Mouse (Mus musculus): ENCODE measurements around the gene Rtl8a. TPM values are rescaled to one million over a fixed set of nuclear protein-coding genes. Genes with fewer than 3 reads are reported as not detected.
"Not testable (repeated sequence)": the region's sequence is repeated elsewhere in the genome, so short reads cannot be mapped to it uniquely, and the experiment has no call there.

The Rtl8a gene
- 254 TPM in 2 replicates for polyA plus RNA-seq (2014; fragmentation: Nextera tagmentation; extraction: Ambion mirVana)

GRCm38 (mm10) chrX:53642980-53643961 is at the start of gene Rtl8a:
Gene Rtl8a, minus strand, starts transcription at chrX:53643682.
- DNase-seq (ENCODE audit: low spot score) (peak; percentile 81), ATAC-seq (ENCODE audit: low FRiP score) (peak; percentile 95)
- H3K27ac ChIP-seq; H3K9me3 ChIP-seq (ENCODE audit: control insufficient read depth, low read length); H3K36me3 ChIP-seq (replicated peaks; ENCODE audit: control insufficient read depth, insufficient read depth); H3K27me3 ChIP-seq (ENCODE audit: control insufficient read depth, insufficient read depth, low read length); H3K4me1 ChIP-seq (replicated peaks; ENCODE audit: control insufficient read depth, insufficient read depth, low read length): not testable (repeated sequence)
- H3K4me3 ChIP-seq (replicated peaks; ENCODE audit: low read length), result peak within 1 kb of the TSS; percentile 29
- H3K9ac ChIP-seq, result 0 out of 2 replicates have a peak within 1 kb of the TSS, but pooled peaks have one; percentile 31
- 13% methylated on average over 10 of the region's 50 CpGs for WGBS
- H3K4me2 ChIP-seq (replicated peaks), result peak within 1 kb of the TSS; percentile 51

GRCm38 (mm10) chrX:53693141-53693540 is 49.7 kb upstream of the Rtl8a start:
- 79% methylated on average over 2 of the region's 2 CpGs for WGBS
- Histone ChIP-seq H3K9ac (no peak overlapping the region), H3K27me3 (ENCODE audit: control insufficient read depth, insufficient read depth, low read length) (no peaks in the 10 kb centered on the region), H3K4me2 (replicated peaks) (no peak overlapping the region), H3K4me1 (replicated peaks; ENCODE audit: control insufficient read depth, insufficient read depth, low read length) (no peaks in the 10 kb centered on the region), H3K27ac (no peak overlapping the region), H3K9me3 (ENCODE audit: control insufficient read depth, low read length) (no peaks in the 10 kb centered on the region), H3K36me3 (replicated peaks; ENCODE audit: control insufficient read depth, insufficient read depth) (no peaks in the 10 kb centered on the region), H3K4me3 (replicated peaks; ENCODE audit: low read length) (no peak overlapping the region)
- ATAC-seq (ENCODE audit: low FRiP score) (no peak), DNase-seq (ENCODE audit: low spot score) (no peak)

DNA sequence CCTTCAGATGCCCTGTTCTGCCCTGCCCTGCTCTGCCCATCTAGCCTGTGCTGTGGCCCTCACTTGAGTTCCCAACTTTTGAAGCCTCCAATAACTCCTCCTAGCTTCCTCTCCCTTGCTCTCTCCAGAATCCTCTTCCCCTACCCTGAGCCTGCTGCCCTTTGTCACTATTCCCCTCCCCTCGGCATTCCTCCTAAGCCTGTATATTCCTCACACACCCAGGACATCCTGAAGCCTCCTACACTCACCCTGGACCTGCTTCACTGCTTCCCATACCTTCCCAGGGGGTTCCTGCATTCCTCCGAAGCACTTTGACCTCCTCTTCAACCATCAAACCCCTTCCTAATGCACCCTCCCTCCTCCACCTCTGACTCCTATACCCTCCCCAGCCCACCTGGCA is 48.6 kb upstream of the Rtl8a start:
- ATAC-seq (ENCODE audit: low FRiP score), result no peak
- H3K36me3 ChIP-seq (replicated peaks; ENCODE audit: control insufficient read depth, insufficient read depth), result no peaks in the 10 kb centered on the region
- no peak overlapping the region for H3K9ac ChIP-seq
- H3K4me1 ChIP-seq (replicated peaks; ENCODE audit: control insufficient read depth, insufficient read depth, low read length), result no peaks in the 10 kb centered on the region
- no peak for DNase-seq (ENCODE audit: low spot score)
- no peak overlapping the region for H3K27ac ChIP-seq
- H3K27me3 ChIP-seq (ENCODE audit: control insufficient read depth, insufficient read depth, low read length), result no peaks in the 10 kb centered on the region
- H3K4me2 ChIP-seq (replicated peaks), result no peak overlapping the region
- 59% methylated on average over 2 of the region's 2 CpGs for WGBS
- no peaks in the 10 kb centered on the region for H3K9me3 ChIP-seq (ENCODE audit: control insufficient read depth, low read length)
- H3K4me3 ChIP-seq (replicated peaks; ENCODE audit: low read length), result no peak overlapping the region

GRCm38 (mm10) chrX:53684676-53685075 is 41.2 kb upstream of the Rtl8a start:
- not testable (repeated sequence) for H3K4me1 ChIP-seq (replicated peaks; ENCODE audit: control insufficient read depth, insufficient read depth, low read length); H3K9me3 ChIP-seq (ENCODE audit: control insufficient read depth, low read length); H3K4me3 ChIP-seq (replicated peaks; ENCODE audit: low read length); DNase-seq (ENCODE audit: low spot score); H3K4me2 ChIP-seq (replicated peaks); ATAC-seq (ENCODE audit: low FRiP score); H3K27ac ChIP-seq; H3K27me3 ChIP-seq (ENCODE audit: control insufficient read depth, insufficient read depth, low read length); H3K9ac ChIP-seq; H3K36me3 ChIP-seq (replicated peaks; ENCODE audit: control insufficient read depth, insufficient read depth)
- 80% methylated on average over 2 of the region's 4 CpGs for WGBS

- 71% methylated on average over 2 of the region's 3 CpGs for WGBS
- not testable (repeated sequence) for ATAC-seq (ENCODE audit: low FRiP score); H3K4me1 ChIP-seq (replicated peaks; ENCODE audit: control insufficient read depth, insufficient read depth, low read length)
These were observed 39.2 kb upstream of the Rtl8a start for GRCm38 (mm10) chrX:53682650-53683049.

GRCm38 (mm10) chrX:53676943-53677342 is 33.5 kb upstream of the Rtl8a start:
- 5% methylated on average over 1 of the region's 2 CpGs for WGBS
- H3K27me3 ChIP-seq (ENCODE audit: control insufficient read depth, insufficient read depth, low read length); H3K27ac ChIP-seq; DNase-seq (ENCODE audit: low spot score); H3K9me3 ChIP-seq (ENCODE audit: control insufficient read depth, low read length); ATAC-seq (ENCODE audit: low FRiP score); H3K4me3 ChIP-seq (replicated peaks; ENCODE audit: low read length); H3K9ac ChIP-seq; H3K4me2 ChIP-seq (replicated peaks); H3K4me1 ChIP-seq (replicated peaks; ENCODE audit: control insufficient read depth, insufficient read depth, low read length); H3K36me3 ChIP-seq (replicated peaks; ENCODE audit: control insufficient read depth, insufficient read depth): not testable (repeated sequence)

More at GRCm38 (mm10) chrX:53682650-53683049, 39.2 kb upstream of the Rtl8a start:
- H3K4me2 ChIP-seq (replicated peaks); H3K27ac ChIP-seq; H3K9ac ChIP-seq; DNase-seq (ENCODE audit: low spot score); H3K36me3 ChIP-seq (replicated peaks; ENCODE audit: control insufficient read depth, insufficient read depth); H3K27me3 ChIP-seq (ENCODE audit: control insufficient read depth, insufficient read depth, low read length); H3K9me3 ChIP-seq (ENCODE audit: control insufficient read depth, low read length); H3K4me3 ChIP-seq (replicated peaks; ENCODE audit: low read length): not testable (repeated sequence)

- H3K4me1 ChIP-seq (replicated peaks; ENCODE audit: control insufficient read depth, insufficient read depth, low read length); H3K36me3 ChIP-seq (replicated peaks; ENCODE audit: control insufficient read depth, insufficient read depth); H3K9me3 ChIP-seq (ENCODE audit: control insufficient read depth, low read length); DNase-seq (ENCODE audit: low spot score); H3K27me3 ChIP-seq (ENCODE audit: control insufficient read depth, insufficient read depth, low read length): not testable (repeated sequence)
- H3K9ac ChIP-seq, result peak overlapping the region; percentile 50
- WGBS, result 11% methylated on average over 4 of the region's 4 CpGs
- peak overlapping the region; percentile 87 for H3K27ac ChIP-seq
- H3K4me3 ChIP-seq (replicated peaks; ENCODE audit: low read length), result peak overlapping the region; percentile 27
- ATAC-seq (ENCODE audit: low FRiP score), result peak; percentile 42
- peak overlapping the region; percentile 49 for H3K4me2 ChIP-seq (replicated peaks)
These were observed 27.2 kb upstream of the Rtl8a start for GRCm38 (mm10) chrX:53670696-53671095.

DNA sequence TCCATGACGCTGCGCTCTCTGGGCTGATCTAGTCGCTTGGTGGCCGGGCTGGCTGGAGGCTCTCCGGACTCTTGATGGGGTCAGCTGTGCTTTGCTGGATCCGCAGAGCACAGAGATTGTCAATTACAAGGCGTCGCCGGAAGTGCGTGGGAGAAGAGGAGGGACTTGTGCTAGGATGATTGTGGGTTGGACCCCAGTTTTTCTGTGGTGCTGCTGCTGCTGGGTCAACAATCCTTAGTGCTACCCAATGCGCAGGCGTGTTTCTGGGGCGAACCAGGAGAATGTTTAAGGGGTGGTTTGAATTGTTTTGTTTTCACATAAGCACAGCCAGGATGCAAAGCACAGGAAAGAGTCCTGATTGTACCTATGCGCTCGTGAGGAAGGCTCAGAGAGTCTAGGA is 26.8 kb upstream of the Rtl8a start, which contains the start of gene Rtl8b:
TSS of gene Rtl8b (minus strand) at position 115 of the 400 bp plus-strand sequence.
- H3K27ac ChIP-seq, result peak within 1 kb of the TSS; percentile 87
- peak within 1 kb of the TSS; percentile 50 for H3K9ac ChIP-seq
- H3K9me3 ChIP-seq (ENCODE audit: control insufficient read depth, low read length), result no peaks in the 10 kb centered on the region
- 18% methylated on average over 11 of the region's 15 CpGs for WGBS
- peak; percentile 83 for DNase-seq (ENCODE audit: low spot score)
- H3K4me3 ChIP-seq (replicated peaks; ENCODE audit: low read length), result peak within 1 kb of the TSS; percentile 27
- no peaks in the 10 kb centered on the region for H3K27me3 ChIP-seq (ENCODE audit: control insufficient read depth, insufficient read depth, low read length)
- peak within 1 kb of the TSS; percentile 49 for H3K4me2 ChIP-seq (replicated peaks)
- ATAC-seq (ENCODE audit: low FRiP score), result peak; percentile 95
- no peaks in the 10 kb centered on the region for H3K36me3 ChIP-seq (replicated peaks; ENCODE audit: control insufficient read depth, insufficient read depth)
- H3K4me1 ChIP-seq (replicated peaks; ENCODE audit: control insufficient read depth, insufficient read depth, low read length), result no peaks in the 10 kb centered on the region

- not testable (repeated sequence) for H3K36me3 ChIP-seq (replicated peaks; ENCODE audit: control insufficient read depth, insufficient read depth); H3K9me3 ChIP-seq (ENCODE audit: control insufficient read depth, low read length); H3K27ac ChIP-seq; H3K4me1 ChIP-seq (replicated peaks; ENCODE audit: control insufficient read depth, insufficient read depth, low read length); H3K27me3 ChIP-seq (ENCODE audit: control insufficient read depth, insufficient read depth, low read length); DNase-seq (ENCODE audit: low spot score)
- peak; percentile 56 for ATAC-seq (ENCODE audit: low FRiP score)
- Histone ChIP-seq H3K4me2 (replicated peaks) (peak overlapping the region; percentile 46), H3K9ac (0 out of 2 replicates have a peak overlapping the region, but pooled peaks have one; percentile 50), H3K4me3 (replicated peaks; ENCODE audit: low read length) (peak overlapping the region; percentile 27)
- WGBS, result no CpG with 5 or more reads among the region's 36 CpGs
These were observed 26.2 kb upstream of the Rtl8a start for GRCm38 (mm10) chrX:53669557-53670270.

Measured in hindbrain, embryonic 14.5 days (tissue).